Mouse (Mus musculus) mesoderm, embryonic 11.5 days (tissue): ENCODE data around the gene Gprc6a.

Experiments
- DNase-seq: peaks from one replicate; pipeline ENCODE4 v3.0.0-alpha.2; 2012; ENCODE audit warnings: low read depth, low spot score

The Gprc6a gene

DNA sequence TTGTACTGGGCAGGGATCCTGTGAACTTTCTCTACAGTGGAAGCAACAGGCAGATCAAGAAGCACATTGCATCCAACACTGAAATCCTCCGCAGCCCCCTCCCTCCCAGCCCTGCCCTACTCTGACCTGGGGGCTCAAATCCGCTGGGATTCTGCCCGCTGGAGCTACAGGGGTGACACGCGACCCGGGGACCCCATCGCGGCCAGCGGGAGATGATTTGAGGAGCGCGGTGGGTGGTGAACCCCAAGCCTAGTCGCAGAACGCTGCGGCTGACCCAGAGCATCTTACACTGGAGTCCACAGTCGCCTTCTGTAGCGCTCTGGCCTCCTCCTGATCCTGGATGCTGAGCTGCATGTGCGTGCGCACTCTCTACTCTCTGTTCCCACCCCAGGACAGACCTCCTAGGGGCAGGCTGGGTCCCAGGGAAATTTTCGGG lies 41.1 kb downstream of the Gprc6a start, which contains the start of gene Fam162b:
TSS of gene Fam162b (minus strand) at position 379 of the 436 bp plus-strand sequence.
- DNase-seq: peak; percentile 28

DNA sequence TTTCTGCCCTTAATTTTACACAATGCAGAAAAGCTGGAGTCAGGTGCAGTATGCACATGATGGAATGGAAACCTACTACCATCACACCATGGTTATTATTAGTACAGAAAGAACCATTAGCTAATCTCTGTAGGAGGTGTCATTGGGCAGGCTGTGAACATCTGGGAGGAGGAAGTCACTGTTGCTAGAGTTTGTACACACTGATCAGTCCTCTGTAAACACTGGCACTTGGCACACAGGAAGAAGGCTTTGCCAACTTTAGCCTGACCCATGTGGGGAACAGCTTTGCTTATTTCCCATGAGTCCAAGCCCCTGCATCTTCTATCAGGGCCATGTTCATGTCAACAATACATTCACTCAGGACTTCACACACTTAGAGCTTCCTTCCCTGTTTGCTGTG lies 46.3 kb downstream of the Gprc6a start:
- DNase-seq: no peak

DNA sequence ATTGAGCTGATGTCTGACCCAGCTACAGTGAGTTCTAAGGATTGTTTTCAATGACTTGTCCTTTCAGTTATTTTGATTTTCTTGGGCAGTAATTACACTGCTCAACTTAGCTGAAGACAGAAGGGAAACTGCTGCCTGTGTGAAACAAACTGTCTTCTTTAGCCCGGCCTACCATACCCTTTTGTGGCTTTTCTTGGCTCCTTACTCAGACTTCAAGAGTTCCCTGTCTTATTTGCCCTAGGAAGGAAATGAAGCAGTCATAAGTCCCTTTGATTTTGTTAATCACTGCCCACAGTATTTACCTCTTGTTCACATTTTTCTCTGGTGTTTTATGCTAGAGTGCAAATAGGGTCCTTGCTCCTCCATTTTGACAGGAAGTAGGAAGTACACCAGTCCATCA lies 46.9 kb downstream of the Gprc6a start:
- no peak for DNase-seq

DNA sequence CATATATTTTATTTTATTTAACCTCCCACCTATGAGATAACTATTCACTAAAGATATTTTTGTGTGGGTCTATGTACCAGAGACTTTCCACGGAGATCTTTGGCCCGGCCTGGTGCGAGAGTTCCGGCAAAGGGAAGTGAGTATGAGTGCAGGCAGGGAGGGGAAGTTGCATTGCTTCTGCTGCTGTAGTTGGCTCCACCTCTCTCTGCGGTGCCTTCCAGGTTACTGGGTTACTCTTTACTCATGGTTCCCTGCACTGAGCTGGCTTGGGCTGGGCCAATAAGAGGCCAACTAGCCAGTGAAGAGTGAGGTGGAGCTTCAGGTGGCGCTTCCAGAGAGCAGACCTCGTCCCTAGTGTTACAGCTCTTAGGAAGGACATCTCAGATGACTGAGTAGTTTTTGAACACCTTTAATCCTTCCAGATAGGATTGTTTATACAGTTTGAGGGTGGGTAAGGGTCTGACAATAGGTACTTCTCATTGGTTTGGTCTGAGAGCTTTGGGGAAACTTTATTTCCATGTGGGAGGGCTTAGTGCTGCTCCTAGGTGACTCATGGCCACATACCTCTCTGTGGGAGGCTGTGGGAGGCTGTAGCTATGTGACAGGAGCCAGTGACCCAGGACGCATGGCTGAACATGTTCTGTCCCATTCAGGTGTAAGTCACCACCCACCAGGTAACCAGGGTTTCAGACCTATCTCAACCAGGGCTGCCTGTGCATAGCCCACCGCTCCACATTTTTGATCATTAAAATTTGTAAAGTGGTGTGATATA lies 59.9 kb downstream of the Gprc6a start:
- no peak for DNase-seq
